Mouse (Mus musculus) embryo, embryonic 11.5 days (tissue): ENCODE measurements at regions not wholly inside any gene's neighbourhood (a gene's known extent, or its start where the extent isn't known, plus 50 kb on each side); places are given as distances from the start of the nearest gene placed in this dataset.

Experiments
- DNase-seq: peaks from one replicate; pipeline ENCODE4 v3.0.0-alpha.2; 2012; ENCODE audit warnings: low read depth, low spot score

GRCm38 (mm10) chr13:6255728-6256496 lies 292.0 kb upstream of the Pitrm1 start:
- DNase-seq = no peak

- no peak for DNase-seq
Measured at GRCm38 (mm10) chr13:6258456-6258855, 289.5 kb upstream of the Pitrm1 start.

GRCm38 (mm10) chr13:6260321-6260865 lies 287.6 kb upstream of the Pitrm1 start:
- no peak for DNase-seq

GRCm38 (mm10) chr13:6261458-6261857 lies 286.5 kb upstream of the Pitrm1 start:
- DNase-seq = no peak

GRCm38 (mm10) chr13:6270546-6270945 lies 277.4 kb upstream of the Pitrm1 start:
- DNase-seq = no peak

GRCm38 (mm10) chr13:6272932-6273331 lies 275.0 kb upstream of the Pitrm1 start:
- no peak for DNase-seq

- DNase-seq = no peak
Measured at GRCm38 (mm10) chr13:6280073-6280472, 267.9 kb upstream of the Pitrm1 start.

- DNase-seq = no peak
Measured at GRCm38 (mm10) chr13:6288109-6288508, 259.8 kb upstream of the Pitrm1 start.

GRCm38 (mm10) chr13:6292098-6292497 lies 255.9 kb upstream of the Pitrm1 start:
- no peak for DNase-seq

- no peak for DNase-seq
Measured at GRCm38 (mm10) chr13:6305718-6306117, 242.2 kb upstream of the Pitrm1 start.

- no peak for DNase-seq
Measured at GRCm38 (mm10) chr13:6306616-6306988, 241.3 kb upstream of the Pitrm1 start.

- no peak for DNase-seq
Measured at GRCm38 (mm10) chr13:6306989-6307917, 240.7 kb upstream of the Pitrm1 start.

GRCm38 (mm10) chr13:6316201-6316600 lies 231.7 kb upstream of the Pitrm1 start:
- DNase-seq = no peak

- DNase-seq = no peak
Measured at GRCm38 (mm10) chr13:6323948-6324347, 224.0 kb upstream of the Pitrm1 start.

- DNase-seq = no peak
Measured at GRCm38 (mm10) chr13:6330320-6330950, 217.5 kb upstream of the Pitrm1 start.

GRCm38 (mm10) chr13:6340157-6340556 lies 207.8 kb upstream of the Pitrm1 start:
- no peak for DNase-seq

- no peak for DNase-seq
Measured at GRCm38 (mm10) chr13:6341102-6341737, 206.7 kb upstream of the Pitrm1 start.

GRCm38 (mm10) chr13:6365169-6365568 lies 182.8 kb upstream of the Pitrm1 start:
- DNase-seq = no peak

- DNase-seq = no peak
Measured at GRCm38 (mm10) chr13:6367661-6368060, 180.3 kb upstream of the Pitrm1 start.

- DNase-seq = no peak
Measured at GRCm38 (mm10) chr13:6374570-6375173, 173.3 kb upstream of the Pitrm1 start.

- DNase-seq = no peak
Measured at GRCm38 (mm10) chr13:6377919-6378318, 170.0 kb upstream of the Pitrm1 start.
